Mouse (Mus musculus): Measurements from ENCODE around the gene Tmcc3. TPM values are rescaled to one million over a fixed set of nuclear protein-coding genes. Genes with fewer than 3 reads are reported as not detected.
A peak's percentile ranks its signal among the peaks of the same experiment; 100 is the strongest.

The Tmcc3 gene
- polyA plus RNA-seq, 1 experiment from 2014 or later, result 16.9 TPM

- Histone ChIP-seq H3K4me3 (no peak overlapping the region), H3K27me3 (no peaks in the 10 kb centered on the region), H3K4me2 (no peak overlapping the region), H3K27ac (replicated peaks) (no peak overlapping the region), H3K9ac (no peak overlapping the region), H3K9me3 (no peaks in the 10 kb centered on the region), H3K4me1 (replicated peaks) (peaks cover 2% of the 10 kb centered on the region; the same call in 1 of the 2 replicates), H3K36me3 (no peaks in the 10 kb centered on the region)
- 71% methylated on average over 10 of the region's 10 CpGs for WGBS
- no peak for ATAC-seq (ENCODE audit: low FRiP score, low read depth)
These were observed 23.3 kb downstream of the Tmcc3 start for GRCm38 (mm10) chr10:94335047-94335446.

- ATAC-seq (ENCODE audit: low FRiP score, low read depth), result no peak
These were observed 24.3 kb downstream of the Tmcc3 start for GRCm38 (mm10) chr10:94336071-94336470.

DNA sequence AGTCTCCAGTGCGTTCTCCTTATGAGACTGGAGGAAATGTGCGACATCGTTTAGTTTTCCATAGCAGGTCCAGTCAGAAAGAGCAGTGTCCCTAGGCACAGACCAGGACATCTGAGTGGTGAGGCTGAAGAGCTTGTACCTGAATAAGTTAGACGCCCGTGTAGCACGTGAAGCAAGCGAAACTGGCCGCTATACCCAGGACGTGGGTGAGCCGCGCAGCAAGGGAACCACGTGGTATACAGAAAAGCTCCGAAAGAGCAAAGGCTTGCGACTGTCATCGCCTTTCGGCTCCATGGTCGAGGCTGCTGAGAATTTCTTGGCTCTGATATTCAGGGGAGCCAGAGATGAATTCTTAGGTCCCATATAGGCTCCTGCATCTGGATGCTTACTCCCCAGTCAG lies 29.8 kb downstream of the Tmcc3 start:
- H3K27me3 ChIP-seq, result no peaks in the 10 kb centered on the region
- H3K4me1 ChIP-seq (replicated peaks), result no peaks in the 10 kb centered on the region
- no peak overlapping the region for H3K27ac ChIP-seq (replicated peaks)
- no peaks in the 10 kb centered on the region for H3K36me3 ChIP-seq
- peak overlapping the region; percentile 21 for H3K4me2 ChIP-seq
- 74% methylated on average over 17 of the region's 17 CpGs for WGBS
- no peak for ATAC-seq (ENCODE audit: low FRiP score, low read depth)
- no peak overlapping the region for H3K9ac ChIP-seq
- H3K4me3 ChIP-seq, result no peak overlapping the region
- H3K9me3 ChIP-seq, result no peaks in the 10 kb centered on the region

More at GRCm38 (mm10) chr10:94336071-94336470, 24.3 kb downstream of the Tmcc3 start:
- Histone ChIP-seq H3K4me3 (no peak overlapping the region), H3K4me1 (replicated peaks) (no peaks in the 10 kb centered on the region), H3K36me3 (no peaks in the 10 kb centered on the region), H3K4me2 (no peak overlapping the region), H3K27ac (replicated peaks) (no peak overlapping the region), H3K27me3 (no peaks in the 10 kb centered on the region), H3K9me3 (no peaks in the 10 kb centered on the region), H3K9ac (no peak overlapping the region)
- 95% methylated on average over 6 of the region's 6 CpGs for WGBS

DNA sequence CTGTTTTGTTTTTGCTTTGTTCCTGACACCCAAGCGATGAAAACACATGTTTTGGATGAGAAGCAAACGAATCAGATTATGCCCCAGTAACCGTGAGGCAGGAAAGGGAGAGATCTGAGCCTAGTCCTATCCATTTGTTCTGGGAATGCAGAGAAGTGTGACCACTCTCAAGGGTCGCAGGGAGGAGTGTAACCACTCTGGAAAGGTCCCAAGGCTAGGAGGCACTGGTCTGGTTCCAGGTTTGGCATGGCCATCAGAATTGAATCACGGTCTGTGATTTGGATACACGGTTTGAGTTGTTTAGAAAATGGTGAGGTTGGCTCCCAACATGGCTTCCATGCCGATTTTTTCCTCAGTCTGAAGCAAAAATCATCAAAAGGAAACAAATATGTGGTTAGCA lies 30.5 kb downstream of the Tmcc3 start:
- H3K4me2 ChIP-seq, result no peak overlapping the region
- H3K27me3 ChIP-seq, result no peaks in the 10 kb centered on the region
- H3K9ac ChIP-seq, result no peak overlapping the region
- 68% methylated on average over 7 of the region's 7 CpGs for WGBS
- no peaks in the 10 kb centered on the region for H3K4me1 ChIP-seq (replicated peaks)
- ATAC-seq (ENCODE audit: low FRiP score, low read depth), result no peak
- no peak overlapping the region for H3K4me3 ChIP-seq
- H3K36me3 ChIP-seq, result no peaks in the 10 kb centered on the region
- H3K27ac ChIP-seq (replicated peaks), result no peak overlapping the region
- no peaks in the 10 kb centered on the region for H3K9me3 ChIP-seq

DNA sequence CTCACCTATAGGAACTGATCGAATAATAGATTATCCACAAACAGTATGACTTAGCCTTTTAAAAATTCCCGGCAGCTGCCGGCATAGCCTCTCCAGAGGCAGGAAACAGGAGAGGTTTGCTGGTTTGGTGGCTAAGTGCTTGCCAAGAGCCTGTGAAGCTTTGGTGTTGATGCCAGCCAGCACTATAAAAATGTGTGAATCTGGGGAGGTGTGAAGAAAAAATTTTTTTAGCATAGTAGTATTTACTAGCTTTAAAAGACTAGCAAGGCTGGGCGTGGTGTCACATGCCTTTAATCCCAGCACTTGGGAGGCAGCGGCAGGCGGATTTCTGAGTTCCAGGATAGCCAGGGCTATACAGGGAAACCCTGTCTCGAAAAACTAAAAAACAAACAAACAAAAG lies 31.8 kb downstream of the Tmcc3 start:
- Histone ChIP-seq H3K36me3 (no peaks in the 10 kb centered on the region), H3K27ac (replicated peaks) (no peak overlapping the region), H3K4me3 (no peak overlapping the region), H3K4me1 (replicated peaks) (no peaks in the 10 kb centered on the region), H3K4me2 (no peak overlapping the region), H3K9ac (no peak overlapping the region), H3K27me3 (no peaks in the 10 kb centered on the region), H3K9me3 (no peaks in the 10 kb centered on the region)
- 88% methylated on average over 7 of the region's 7 CpGs for WGBS
- no peak for ATAC-seq (ENCODE audit: low FRiP score, low read depth)

GRCm38 (mm10) chr10:94344631-94345417 lies 33.1 kb downstream of the Tmcc3 start:
- Histone ChIP-seq H3K36me3 (no peaks in the 10 kb centered on the region), H3K4me2 (no peak overlapping the region), H3K9me3 (no peaks in the 10 kb centered on the region), H3K4me1 (replicated peaks) (no peaks in the 10 kb centered on the region), H3K27me3 (no peaks in the 10 kb centered on the region), H3K4me3 (no peak overlapping the region), H3K27ac (replicated peaks) (no peak overlapping the region), H3K9ac (no peak overlapping the region)
- no peak for ATAC-seq (ENCODE audit: low FRiP score, low read depth)
- WGBS, result 63% methylated on average over 22 of the region's 22 CpGs

GRCm38 (mm10) chr10:94345509-94346252 lies 33.9 kb downstream of the Tmcc3 start:
- Histone ChIP-seq H3K27me3 (no peaks in the 10 kb centered on the region), H3K36me3 (no peaks in the 10 kb centered on the region), H3K27ac (replicated peaks) (no peak overlapping the region), H3K9me3 (no peaks in the 10 kb centered on the region), H3K4me3 (no peak overlapping the region), H3K4me2 (no peak overlapping the region), H3K4me1 (replicated peaks) (0 out of 2 replicates have a peak, but pooled peaks cover 3% of the 10 kb centered on the region), H3K9ac (no peak overlapping the region)
- WGBS, result 90% methylated on average over 7 of the region's 7 CpGs
- ATAC-seq (ENCODE audit: low FRiP score, low read depth), result no peak

DNA sequence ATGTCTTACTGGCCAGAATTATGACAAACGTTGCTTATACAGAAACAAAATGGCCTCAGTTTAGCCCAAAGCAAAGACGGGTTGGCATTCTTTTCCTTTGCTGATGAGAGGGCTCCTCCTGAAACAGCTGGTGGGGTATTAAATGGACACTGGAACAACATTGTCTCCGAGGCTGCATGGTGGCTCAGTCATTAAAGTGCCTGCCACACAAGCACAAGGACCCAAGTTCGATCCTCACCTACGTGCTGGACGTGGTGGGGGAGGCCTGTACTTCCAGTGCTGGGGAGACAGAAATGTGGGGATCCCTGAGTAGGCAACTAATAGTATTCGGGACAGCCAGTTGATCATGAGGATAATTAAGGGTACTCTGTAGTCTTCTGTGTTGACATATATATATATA lies 34.8 kb downstream of the Tmcc3 start:
- H3K9ac ChIP-seq, result no peak overlapping the region
- H3K4me2 ChIP-seq, result no peak overlapping the region
- ATAC-seq (ENCODE audit: low FRiP score, low read depth), result no peak
- no peak overlapping the region for H3K4me3 ChIP-seq
- no peaks in the 10 kb centered on the region for H3K27me3 ChIP-seq
- no peak overlapping the region for H3K27ac ChIP-seq (replicated peaks)
- 94% methylated on average over 7 of the region's 7 CpGs for WGBS
- H3K4me1 ChIP-seq (replicated peaks), result 0 out of 2 replicates have a peak, but pooled peaks cover 5% of the 10 kb centered on the region
- H3K9me3 ChIP-seq, result no peaks in the 10 kb centered on the region
- no peaks in the 10 kb centered on the region for H3K36me3 ChIP-seq

DNA sequence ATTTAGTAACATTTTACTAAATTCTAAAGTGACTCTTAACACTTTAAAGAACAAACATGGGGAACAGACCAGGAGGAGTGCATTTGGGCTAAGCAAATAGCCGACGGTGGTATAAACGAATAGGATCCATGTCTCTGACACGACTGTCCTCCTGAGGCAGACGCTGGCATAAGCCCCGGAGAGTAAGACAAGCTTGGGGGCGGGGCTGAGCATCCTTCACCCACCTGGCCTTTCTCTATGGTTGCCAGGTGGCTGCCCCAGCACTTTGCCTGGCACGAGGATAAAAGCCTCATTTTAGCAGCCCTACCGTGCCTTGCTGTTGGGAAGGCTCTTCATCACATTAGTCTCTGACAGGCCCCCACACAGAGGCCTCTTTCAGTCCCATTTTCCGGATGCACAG lies 35.5 kb downstream of the Tmcc3 start:
- no peak for ATAC-seq (ENCODE audit: low FRiP score, low read depth)
- Histone ChIP-seq H3K4me3 (no peak overlapping the region), H3K4me2 (no peak overlapping the region), H3K9ac (no peak overlapping the region), H3K36me3 (no peaks in the 10 kb centered on the region), H3K9me3 (no peaks in the 10 kb centered on the region), H3K27ac (replicated peaks) (no peak overlapping the region), H3K27me3 (no peaks in the 10 kb centered on the region), H3K4me1 (replicated peaks) (0 out of 2 replicates have a peak, but pooled peaks cover 5% of the 10 kb centered on the region)
- 66% methylated on average over 10 of the region's 10 CpGs for WGBS

GRCm38 (mm10) chr10:94347959-94348358 lies 36.2 kb downstream of the Tmcc3 start:
- Histone ChIP-seq H3K9me3 (no peaks in the 10 kb centered on the region), H3K27ac (replicated peaks) (no peak overlapping the region), H3K4me3 (no peak overlapping the region), H3K36me3 (no peaks in the 10 kb centered on the region), H3K27me3 (no peaks in the 10 kb centered on the region), H3K4me1 (replicated peaks) (0 out of 2 replicates have a peak, but pooled peaks cover 5% of the 10 kb centered on the region), H3K9ac (no peak overlapping the region), H3K4me2 (no peak overlapping the region)
- WGBS, result 95% methylated on average over 10 of the region's 10 CpGs
- no peak for ATAC-seq (ENCODE audit: low FRiP score, low read depth)

DNA sequence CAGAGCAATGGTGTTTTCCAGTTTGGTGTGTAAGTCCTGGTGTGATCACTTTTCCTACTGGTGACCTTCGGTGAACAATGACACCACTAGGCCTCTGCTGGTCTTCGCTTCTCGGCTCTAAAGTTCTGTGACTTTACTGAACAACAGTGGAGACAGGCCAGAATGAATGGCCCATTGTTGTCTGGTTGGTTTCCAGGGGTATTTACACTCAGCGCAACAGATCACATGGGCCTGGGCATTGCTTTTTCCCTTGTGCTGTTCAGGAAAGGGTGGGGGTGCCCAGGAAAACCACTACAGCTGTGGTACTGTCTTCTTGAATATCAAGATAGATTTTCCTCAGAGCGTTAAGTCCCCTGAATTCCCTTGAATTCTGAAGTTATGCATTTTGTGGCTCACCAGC lies 38.5 kb downstream of the Tmcc3 start:
- Histone ChIP-seq H3K4me1 (replicated peaks) (0 out of 2 replicates have a peak, but pooled peaks cover 5% of the 10 kb centered on the region), H3K9me3 (no peaks in the 10 kb centered on the region), H3K27me3 (no peaks in the 10 kb centered on the region), H3K4me3 (no peak overlapping the region), H3K4me2 (no peak overlapping the region), H3K27ac (replicated peaks) (no peak overlapping the region), H3K36me3 (no peaks in the 10 kb centered on the region), H3K9ac (no peak overlapping the region)
- WGBS, result 46% methylated on average over 5 of the region's 5 CpGs
- ATAC-seq (ENCODE audit: low FRiP score, low read depth), result no peak

GRCm38 (mm10) chr10:94350896-94351661 lies 39.3 kb downstream of the Tmcc3 start:
- 66% methylated on average over 11 of the region's 11 CpGs for WGBS
- H3K4me1 ChIP-seq (replicated peaks), result 0 out of 2 replicates have a peak, but pooled peaks cover 5% of the 10 kb centered on the region
- H3K36me3 ChIP-seq, result no peaks in the 10 kb centered on the region
- H3K27ac ChIP-seq (replicated peaks), result no peak overlapping the region
- H3K27me3 ChIP-seq, result no peaks in the 10 kb centered on the region
- no peak overlapping the region for H3K4me3 ChIP-seq
- no peak overlapping the region for H3K9ac ChIP-seq
- no peaks in the 10 kb centered on the region for H3K9me3 ChIP-seq
- no peak for ATAC-seq (ENCODE audit: low FRiP score, low read depth)
- H3K4me2 ChIP-seq, result no peak overlapping the region
